Mouse (Mus musculus) kidney, adult 2 months (tissue): ENCODE data around the gene Nfasc.

Experiments
- CTCF ChIP-seq: fragments of 200-500 bp; conservative IDR thresholded peaks from 2 replicates; pipeline ENCODE4 v1.5.1; 2011; ENCODE audit warnings: low read depth, mild to moderate bottlenecking, control low read depth, low read length, moderate library complexity, mixed read lengths; ENCODE audit not compliant: insufficient read depth, insufficient read length
- POLR2A ChIP-seq: fragments of 200-500 bp; IDR thresholded peaks from one replicate; pipeline ENCODE4 v1.6.1; 2011; ENCODE audit warnings: low read depth, low read length, control low read depth

DNA sequence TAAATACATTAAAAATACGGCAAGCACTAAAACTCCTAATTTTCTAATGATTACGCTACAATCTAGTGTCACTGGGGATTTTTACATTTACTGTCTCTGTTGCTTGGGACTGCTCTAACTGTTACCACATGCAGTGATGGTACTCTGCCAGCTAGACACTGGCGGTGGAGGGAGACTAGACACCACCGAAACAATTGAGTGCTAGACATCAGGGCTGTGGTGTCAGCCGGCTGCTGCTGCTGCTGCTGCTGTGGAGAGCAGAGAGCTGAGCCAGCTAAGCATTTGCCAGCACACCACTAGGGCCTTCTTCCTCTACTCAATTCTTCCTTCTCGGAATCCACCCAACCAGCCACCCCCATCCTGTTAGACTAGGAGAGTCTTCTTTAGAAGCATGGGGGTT is 17.8 kb upstream of the Nfasc start:
- TF ChIP-seq POLR2A (no peak), CTCF (no peak)
